Mouse (Mus musculus) thymus, adult 2 months (tissue): ENCODE measurements around the gene Col26a1. TPM values are rescaled to one million over a fixed set of nuclear protein-coding genes. Genes with fewer than 3 reads are reported as not detected.
A peak's percentile ranks its signal among the peaks of the same experiment; 100 is the strongest.

Source experiments
- DNase-seq: peaks from one replicate; pipeline ENCODE4 v3.0.0; 2021
- H3K27ac ChIP-seq: fragments of 200-500 bp; 2 replicates; pipeline ENCODE4 v1.5.1; 2012; ENCODE audit warnings: low read length, control low read depth; ENCODE audit not compliant: control insufficient read depth, insufficient read depth
- H3K27me3 ChIP-seq: fragments of 200-500 bp; 2 replicates; pipeline ENCODE4 v1.6.1; 2012; ENCODE audit warnings: mild to moderate bottlenecking, low read length, moderate library complexity, mixed read lengths; ENCODE audit not compliant: control insufficient read depth, insufficient read depth
- H3K36me3 ChIP-seq: fragments of 200-500 bp; 2 replicates; pipeline ENCODE4 v1.6.1; 2012; ENCODE audit warnings: mild to moderate bottlenecking, low read length, moderate library complexity; ENCODE audit not compliant: control insufficient read depth, insufficient read depth
- H3K4me1 ChIP-seq: fragments of 200-500 bp; replicated peaks from 2 replicates; pipeline ENCODE4 v1.6.1; 2012; ENCODE audit warnings: low read length; ENCODE audit not compliant: control insufficient read depth, insufficient read depth
- H3K4me3 ChIP-seq: fragments of 200-500 bp; 2 replicates; pipeline ENCODE4 v1.5.1; 2012; ENCODE audit warnings: mild to moderate bottlenecking, low read length, control low read depth, moderate library complexity; ENCODE audit not compliant: control insufficient read depth, insufficient read depth
- CTCF ChIP-seq: fragments of 200-500 bp; IDR thresholded peaks from 2 replicates; pipeline ENCODE4 v1.5.1; 2012; ENCODE audit warnings: mild to moderate bottlenecking, control low read depth, low read length, moderate library complexity, borderline replicate concordance; ENCODE audit not compliant: control insufficient read depth, poor library complexity, insufficient read depth; ENCODE audit errors: extremely low read depth
- POLR2A ChIP-seq: fragments of 200-500 bp; IDR thresholded peaks from 2 replicates; pipeline ENCODE4 v1.6.1; 2012; ENCODE audit warnings: mild to moderate bottlenecking, low read length, control low read depth, moderate library complexity; ENCODE audit not compliant: control insufficient read depth, poor library complexity, insufficient read depth; ENCODE audit errors: extremely low read depth
- WGBS: fragments of 180-500 bp; shearing (Covaris S2); methylation state at CpG from one replicate; pipeline ENCODE4 v1.1.7; 2018; 5-methylcytosine and 5-hydroxymethylcytosine counted together
- polyA plus RNA-seq: library from polyadenylated mRNA; depleted of rRNA; stranded (reverse); fragments of >200 nt; gene quantifications from 2 replicates; pipeline ENCODE4 v1.2.3, GENCODE M21; 2012

Col26a1 gene
- polyA plus RNA-seq, 1 experiment = 0.66 TPM

DNA sequence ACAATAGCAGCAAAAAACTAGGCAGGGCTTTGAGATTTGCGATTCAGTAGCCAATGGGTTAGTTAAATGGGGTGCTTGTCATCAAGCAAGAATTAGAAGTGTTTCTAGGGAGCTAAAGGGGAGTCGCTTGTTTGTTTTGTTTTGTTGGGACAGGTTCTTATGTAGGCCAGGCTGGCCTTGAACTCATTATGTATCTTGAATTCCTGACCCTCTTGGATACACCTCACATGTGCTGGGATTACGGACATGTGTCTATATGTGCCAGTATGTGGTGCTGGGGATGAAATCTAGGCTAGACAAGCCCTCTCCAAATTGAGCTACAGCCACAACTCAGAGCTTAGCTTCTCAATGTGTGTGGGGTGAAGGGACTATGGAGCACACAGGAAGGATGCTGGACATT is 91.8 kb downstream of the Col26a1 start:
- DNase-seq = no peak
- Histone ChIP-seq H3K36me3 (no peaks in the 10 kb centered on the region), H3K4me3 (no peak overlapping the region), H3K27me3 (no peaks in the 10 kb centered on the region), H3K27ac (no peak overlapping the region), H3K4me1 (no peaks in the 10 kb centered on the region)
- TF ChIP-seq CTCF (no peak), POLR2A (no peak)
- WGBS = 83% methylated on average over 3 of the region's 3 CpGs

- TF ChIP-seq CTCF (peak; percentile 90), POLR2A (no peak)
- peak; percentile 90 for DNase-seq
- Histone ChIP-seq H3K27me3 (no peaks in the 10 kb centered on the region), H3K36me3 (no peaks in the 10 kb centered on the region), H3K4me3 (no peak overlapping the region), H3K4me1 (no peaks in the 10 kb centered on the region), H3K27ac (no peak overlapping the region)
- WGBS = 15% methylated on average over 11 of the region's 11 CpGs
Observed at GRCm38 (mm10) chr5:136790570-136791196, 92.3 kb downstream of the Col26a1 start.

GRCm38 (mm10) chr5:136784531-136784930 is 98.5 kb downstream of the Col26a1 start:
- 52% methylated on average over 8 of the region's 8 CpGs for WGBS
- H3K36me3 ChIP-seq = no peaks in the 10 kb centered on the region

GRCm38 (mm10) chr5:136782600-136782999 is 100.4 kb downstream of the Col26a1 start:
- DNase-seq = no peak
- Histone ChIP-seq H3K27ac (no peak overlapping the region), H3K4me3 (no peak overlapping the region), H3K27me3 (no peaks in the 10 kb centered on the region), H3K36me3 (no peaks in the 10 kb centered on the region), H3K4me1 (no peaks in the 10 kb centered on the region)
- TF ChIP-seq CTCF = no peak
- no peak for TF ChIP-seq POLR2A
- 81% methylated on average over 13 of the region's 13 CpGs for WGBS

More at GRCm38 (mm10) chr5:136784531-136784930, 98.5 kb downstream of the Col26a1 start:
- DNase-seq = no peak
- no peak for TF ChIP-seq POLR2A
- TF ChIP-seq CTCF = no peak
- H3K27ac ChIP-seq = no peak overlapping the region
- H3K4me3 ChIP-seq = no peak overlapping the region
- no peaks in the 10 kb centered on the region for H3K27me3 ChIP-seq
- H3K4me1 ChIP-seq = no peaks in the 10 kb centered on the region

GRCm38 (mm10) chr5:136780465-136780864 is 102.5 kb downstream of the Col26a1 start:
- H3K4me1 ChIP-seq = no peaks in the 10 kb centered on the region
- 62% methylated on average over 10 of the region's 10 CpGs for WGBS
- TF ChIP-seq POLR2A (no peak), CTCF (peak; percentile 87)
- no peak overlapping the region for H3K27ac ChIP-seq
- no peaks in the 10 kb centered on the region for H3K36me3 ChIP-seq
- no peak overlapping the region for H3K4me3 ChIP-seq
- DNase-seq = peak; percentile 65
- no peaks in the 10 kb centered on the region for H3K27me3 ChIP-seq

DNA sequence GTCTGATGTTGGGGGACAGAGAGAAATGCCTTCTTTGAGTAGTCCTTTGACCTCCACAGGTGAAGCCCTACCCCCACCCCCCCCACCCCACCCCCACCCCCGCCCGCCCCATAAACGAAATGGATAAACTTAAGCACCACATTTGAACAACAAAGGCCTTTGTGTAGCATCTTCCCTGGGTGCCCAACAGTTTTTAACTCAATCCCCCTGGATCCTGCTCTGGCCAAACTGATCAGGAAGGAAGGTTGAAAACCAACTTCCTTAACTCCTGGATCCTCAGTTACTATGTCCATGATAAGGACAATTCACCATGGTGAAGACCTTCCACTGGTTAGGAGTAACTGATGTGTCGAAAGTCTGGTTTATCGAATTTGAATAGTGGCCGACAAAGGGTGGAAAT is 103.1 kb downstream of the Col26a1 start:
- 96% methylated on average over 6 of the region's 6 CpGs for WGBS
- Histone ChIP-seq H3K4me1 (no peaks in the 10 kb centered on the region), H3K4me3 (no peak overlapping the region), H3K27me3 (no peaks in the 10 kb centered on the region), H3K36me3 (no peaks in the 10 kb centered on the region), H3K27ac (no peak overlapping the region)
- TF ChIP-seq CTCF (no peak), POLR2A (no peak)
- DNase-seq = no peak

DNA sequence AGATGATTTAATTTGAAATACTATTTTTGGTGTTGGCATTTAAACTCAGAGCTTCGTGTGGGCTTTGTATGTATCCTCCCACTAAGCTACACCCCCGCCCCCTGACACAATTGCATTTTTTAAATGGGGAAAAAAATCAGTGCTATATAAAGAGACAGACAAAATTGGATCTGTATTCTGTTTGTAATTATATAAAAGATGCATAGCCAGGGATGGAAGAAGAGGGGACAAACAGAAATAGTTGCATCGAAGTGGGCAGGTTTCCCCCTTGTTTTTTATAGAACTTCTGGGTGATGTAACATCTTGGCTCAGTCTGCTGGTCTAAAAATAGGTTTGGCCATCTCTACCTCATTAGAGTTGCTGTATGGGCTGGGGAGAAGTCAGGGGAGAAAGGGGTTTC is 107.5 kb downstream of the Col26a1 start:
- Histone ChIP-seq H3K27me3 (no peaks in the 10 kb centered on the region), H3K27ac (no peak overlapping the region), H3K4me1 (no peaks in the 10 kb centered on the region), H3K36me3 (no peaks in the 10 kb centered on the region), H3K4me3 (no peak overlapping the region)
- TF ChIP-seq POLR2A (no peak), CTCF (no peak)
- no peak for DNase-seq
- 53% methylated on average over 3 of the region's 3 CpGs for WGBS
